Mouse (Mus musculus) intestine, postnatal 0 days (tissue): ENCODE measurements around the gene Rxrb. TPM values are rescaled to one million over a fixed set of nuclear protein-coding genes. Genes with fewer than 3 reads are reported as not detected.
"Not testable (repeated sequence)": the region's sequence is repeated elsewhere in the genome, so short reads cannot be mapped to it uniquely, and the experiment has no call there.

Experiments used
- ATAC-seq: fragments of 200-750 bp; cut with Nextera tagmentation; 2 replicates; pipeline ENCODE4 v1.8.0; 2017; ENCODE audit warnings: mild to moderate bottlenecking, moderate TSS enrichment, moderate library complexity
- H3K27ac ChIP-seq: fragments of 300-500 bp; sonication (generic); 2 replicates; pipeline ENCODE4 v1.5.1; 2014; ENCODE audit warnings: mild to moderate bottlenecking, low read depth, low read length, moderate library complexity
- H3K27me3 ChIP-seq: fragments of 300-500 bp; sonication (generic); replicated peaks from 2 replicates; pipeline ENCODE4 v1.6.1; 2014; ENCODE audit warnings: low read length, mixed read lengths; ENCODE audit not compliant: control insufficient read depth, insufficient read depth
- H3K36me3 ChIP-seq: fragments of 300-500 bp; sonication (generic); 2 replicates; pipeline ENCODE4 v1.6.1; 2014; ENCODE audit warnings: mild to moderate bottlenecking, moderate library complexity; ENCODE audit not compliant: control insufficient read depth, insufficient read depth
- H3K4me1 ChIP-seq: fragments of 300-500 bp; sonication (generic); replicated peaks from 2 replicates; pipeline ENCODE4 v1.6.1; 2014; ENCODE audit warnings: antibody characterized with exemption, low read length, mixed read lengths; ENCODE audit not compliant: control insufficient read depth, insufficient read depth
- H3K4me2 ChIP-seq: fragments of 300-500 bp; sonication (generic); replicated peaks from 2 replicates; pipeline ENCODE4 v1.6.1; 2014; ENCODE audit warnings: low read depth, mild to moderate bottlenecking, moderate library complexity
- H3K4me3 ChIP-seq: fragments of 300-500 bp; sonication (generic); 2 replicates; pipeline ENCODE4 v1.5.1; 2014; ENCODE audit warnings: low read depth, low read length
- H3K9ac ChIP-seq: fragments of 300-500 bp; sonication (generic); 2 replicates; pipeline ENCODE4 v1.6.1; 2014; ENCODE audit warnings: mild to moderate bottlenecking, low read depth, low read length
- H3K9me3 ChIP-seq: fragments of 300-500 bp; sonication (generic); 2 replicates; pipeline ENCODE4 v1.6.1; 2016; ENCODE audit warnings: mixed run types; ENCODE audit not compliant: control insufficient read depth
- CTCF ChIP-seq: sonication (generic); IDR thresholded peaks from 2 replicates; pipeline ENCODE4 v1.5.1; 2016; ENCODE audit warnings: low read depth, mild to moderate bottlenecking, control low read depth, antibody characterized with exemption, moderate library complexity
- WGBS: fragments of 180-500 bp; shearing (Covaris S2); extraction: QIAGEN DNeasy Blood & Tissue Kit; methylation state at CpG from one replicate; pipeline ENCODE4 v1.1.7; 2014; 5-methylcytosine and 5-hydroxymethylcytosine counted together
- polyA plus RNA-seq: library from polyadenylated mRNA; unstranded; fragments of >200 nt; fragmentation: Nextera tagmentation; extraction: Ambion mirVana; gene quantifications from 2 replicates; pipeline ENCODE4 v1.2.1, GENCODE M21; 2015

Gene Rxrb
- polyA plus RNA-seq: 19.5 and 22.1 TPM in 2 replicates

- no peaks in the 10 kb centered on the region for H3K27me3 ChIP-seq
- H3K4me3 ChIP-seq: peak within 1 kb of the TSS; percentile 70
- H3K4me2 ChIP-seq: peak within 1 kb of the TSS; percentile 87
- no peak for TF ChIP-seq CTCF
- peak; percentile 82 for ATAC-seq
- 1% methylated on average over 81 of the region's 88 CpGs for WGBS
- H3K27ac ChIP-seq: peak within 1 kb of the TSS; percentile 94
- peaks cover 17% of the 10 kb centered on the region; the same call in 1 of the 2 replicates for H3K4me1 ChIP-seq
- peaks cover 37% of the 10 kb centered on the region for H3K36me3 ChIP-seq
- H3K9ac ChIP-seq: peak within 1 kb of the TSS; percentile 86
- H3K9me3 ChIP-seq: no peaks in the 10 kb centered on the region
Observed at GRCm38 (mm10) chr17:34031465-34032173, at the start of gene Rxrb, which contains the start of gene Slc39a7. Gene Rxrb, plus strand, starts transcription at chr17:34031812. Gene Slc39a7, minus strand, starts transcription at chr17:34031682.

- H3K4me1 ChIP-seq, ATAC-seq, H3K9me3 ChIP-seq, H3K36me3 ChIP-seq, H3K4me3 ChIP-seq, H3K27ac ChIP-seq, H3K27me3 ChIP-seq, H3K9ac ChIP-seq: not testable (repeated sequence)
- TF ChIP-seq CTCF: peak; percentile 88
- WGBS: 10% methylated on average over 8 of the region's 8 CpGs
- peak overlapping the region; percentile 73; the same call in 1 of the 2 replicates for H3K4me2 ChIP-seq
Observed at GRCm38 (mm10) chr17:33982136-33982535, 49.5 kb upstream of the Rxrb start.

- ATAC-seq: peak; percentile 35; the same call in 1 of the 2 replicates
- TF ChIP-seq CTCF: peak; percentile 87
- Histone ChIP-seq H3K36me3 (peaks cover 9% of the 10 kb centered on the region; the same call in 1 of the 2 replicates), H3K9me3 (no peaks in the 10 kb centered on the region), H3K27me3 (no peaks in the 10 kb centered on the region), H3K27ac (no peak overlapping the region), H3K4me2 (no peak overlapping the region), H3K4me1 (no peaks in the 10 kb centered on the region), H3K4me3 (no peak overlapping the region), H3K9ac (no peak overlapping the region)
- 32% methylated on average over 10 of the region's 10 CpGs for WGBS
Observed at GRCm38 (mm10) chr17:33991788-33992664, 39.6 kb upstream of the Rxrb start.

GRCm38 (mm10) chr17:33994959-33995358 lies 36.7 kb upstream of the Rxrb start:
- 90% methylated on average over 8 of the region's 8 CpGs for WGBS
- Histone ChIP-seq H3K4me1 (no peaks in the 10 kb centered on the region), H3K27ac (no peak overlapping the region), H3K36me3 (peaks cover 12% of the 10 kb centered on the region; the same call in 1 of the 2 replicates), H3K27me3 (no peaks in the 10 kb centered on the region), H3K4me2 (no peak overlapping the region), H3K9ac (no peak overlapping the region), H3K4me3 (no peak overlapping the region), H3K9me3 (no peaks in the 10 kb centered on the region)
- TF ChIP-seq CTCF: no peak
- no peak for ATAC-seq

- H3K27me3 ChIP-seq: no peaks in the 10 kb centered on the region
- no peak overlapping the region for H3K4me2 ChIP-seq
- no peaks in the 10 kb centered on the region for H3K9me3 ChIP-seq
- no peak for TF ChIP-seq CTCF
- no peak for ATAC-seq
- no peak overlapping the region for H3K4me3 ChIP-seq
- H3K9ac ChIP-seq: no peak overlapping the region
- H3K36me3 ChIP-seq: peaks cover 12% of the 10 kb centered on the region; the same call in 1 of the 2 replicates
- 56% methylated on average over 3 of the region's 3 CpGs for WGBS
- H3K4me1 ChIP-seq: no peaks in the 10 kb centered on the region
- no peak overlapping the region for H3K27ac ChIP-seq
Observed at GRCm38 (mm10) chr17:33995651-33996050, 36.0 kb upstream of the Rxrb start.

GRCm38 (mm10) chr17:33997025-33997424 lies 34.6 kb upstream of the Rxrb start:
- WGBS: 94% methylated on average over 2 of the region's 2 CpGs
- H3K4me1 ChIP-seq, H3K27me3 ChIP-seq, H3K9me3 ChIP-seq, H3K9ac ChIP-seq, ATAC-seq, H3K4me3 ChIP-seq, H3K4me2 ChIP-seq, H3K27ac ChIP-seq: not testable (repeated sequence)
- peaks cover 12% of the 10 kb centered on the region; the same call in 1 of the 2 replicates for H3K36me3 ChIP-seq

- not testable (repeated sequence) for H3K27me3 ChIP-seq, ATAC-seq, H3K9me3 ChIP-seq, H3K9ac ChIP-seq, H3K4me1 ChIP-seq, H3K27ac ChIP-seq
- H3K4me2 ChIP-seq: peak overlapping the region; percentile 98
- H3K4me3 ChIP-seq: peak overlapping the region; percentile 75; the same call in 1 of the 2 replicates
- peaks cover 12% of the 10 kb centered on the region; the same call in 1 of the 2 replicates for H3K36me3 ChIP-seq
- WGBS: 37% methylated on average over 5 of the region's 5 CpGs
Observed at GRCm38 (mm10) chr17:33998697-33999096, 32.9 kb upstream of the Rxrb start.
